Mouse (Mus musculus) v-Abl transformed pro-B cells (cell line): Measurements from ENCODE around the gene Carf.

Source experiments
- in situ Hi-C, 2 experiments: fragments of 400-800 bp; cut with MboI; formaldehyde crosslinking; loops; one replicate each; pipeline ENCODE4 v1.15.1; 2025; ENCODE audit not compliant: unreplicated experiment in 2 of 2

The Carf gene

GRCm38 (mm10) chr1:60173119-60173518, 75.1 kb downstream of the Carf start:
- in situ Hi-C loops, result loop anchor here in 1 of 2 experiments (25.0 kb wide), 1 partner anchor 264 kb away; no protein-coding TSS in a partner anchor

GRCm38 (mm10) chr1:60177814-60178213, 79.8 kb downstream of the Carf start:
- in situ Hi-C loops, result loop anchor here in 1 of 2 experiments (25.0 kb wide), 1 partner anchor 1341 kb away; no protein-coding TSS in a partner anchor

- in situ Hi-C loops, result loop anchor here in 1 of 2 experiments (25.0 kb wide), 1 partner anchor 1342 kb away; no protein-coding TSS in a partner anchor
Measured at GRCm38 (mm10) chr1:60179376-60179775, 81.3 kb downstream of the Carf start.

- in situ Hi-C loops, result loop anchor here in 1 of 2 experiments (25.0 kb wide), 1 partner anchor 1343 kb away; no protein-coding TSS in a partner anchor
Measured at GRCm38 (mm10) chr1:60179932-60180783, 82.1 kb downstream of the Carf start, which contains the start of gene Nbeal1. TSS of gene Nbeal1 (plus strand) at chr1:60180599.

GRCm38 (mm10) chr1:60180784-60181221, 82.8 kb downstream of the Carf start:
- in situ Hi-C loops, result loop anchor here in 1 of 2 experiments (25.0 kb wide), 1 partner anchor 1344 kb away; no protein-coding TSS in a partner anchor

- in situ Hi-C loops, result loop anchor here in 1 of 2 experiments (25.0 kb wide), 1 partner anchor 1351 kb away; no protein-coding TSS in a partner anchor
Measured at GRCm38 (mm10) chr1:60188454-60188853, 90.4 kb downstream of the Carf start.

- in situ Hi-C loops, result loop anchor here in 1 of 2 experiments (25.0 kb wide), 1 partner anchor 1360 kb away; no protein-coding TSS in a partner anchor
Measured at GRCm38 (mm10) chr1:60196813-60197212, 98.8 kb downstream of the Carf start.

- in situ Hi-C loops, result loop anchor here in 1 of 2 experiments (25.0 kb wide), 1 partner anchor 1362 kb away; no protein-coding TSS in a partner anchor
Measured at GRCm38 (mm10) chr1:60199006-60199405, 101.0 kb downstream of the Carf start.
